Mouse (Mus musculus): ENCODE data around the gene Tuba8. TPM values are rescaled to one million over a fixed set of nuclear protein-coding genes. Genes with fewer than 3 reads are reported as not detected.

Gene Tuba8
- polyA plus RNA-seq, 1 experiment from 2014 or later, result 7.8 TPM

DNA sequence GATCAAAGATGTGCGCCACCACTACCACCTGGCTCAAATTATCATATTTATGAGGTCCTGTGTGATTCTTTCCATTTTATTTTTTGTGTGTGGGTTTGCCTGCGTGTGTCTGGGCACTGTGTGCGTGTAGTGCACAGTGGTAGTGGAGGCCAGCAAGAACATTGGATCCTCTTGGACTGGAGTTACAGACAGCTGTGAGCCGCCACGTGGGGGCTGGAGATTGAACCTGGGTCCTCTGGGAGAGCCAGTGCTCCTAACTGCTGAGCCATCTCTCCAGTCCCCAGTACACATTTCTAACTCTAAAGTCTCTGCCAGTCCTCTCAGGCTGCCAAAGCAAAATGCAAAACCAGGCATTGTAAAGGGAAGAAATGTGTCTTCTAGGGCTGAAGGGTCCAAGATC is 4.0 kb upstream of the Tuba8 start:
- no peak for ATAC-seq (ENCODE audit: borderline replicate concordance, extremely low read depth, low FRiP score, low TSS enrichment)
- Histone ChIP-seq H3K4me1 (peaks cover 18% of the 10 kb centered on the region), H3K27ac (no peak overlapping the region), H3K9me3 (no peaks in the 10 kb centered on the region), H3K36me3 (no peaks in the 10 kb centered on the region), H3K27me3 (peaks cover 21% of the 10 kb centered on the region), H3K4me2 (no peak overlapping the region), H3K9ac (no peak overlapping the region), H3K4me3 (no peak overlapping the region)
- 84% methylated on average over 5 of the region's 5 CpGs for WGBS

DNA sequence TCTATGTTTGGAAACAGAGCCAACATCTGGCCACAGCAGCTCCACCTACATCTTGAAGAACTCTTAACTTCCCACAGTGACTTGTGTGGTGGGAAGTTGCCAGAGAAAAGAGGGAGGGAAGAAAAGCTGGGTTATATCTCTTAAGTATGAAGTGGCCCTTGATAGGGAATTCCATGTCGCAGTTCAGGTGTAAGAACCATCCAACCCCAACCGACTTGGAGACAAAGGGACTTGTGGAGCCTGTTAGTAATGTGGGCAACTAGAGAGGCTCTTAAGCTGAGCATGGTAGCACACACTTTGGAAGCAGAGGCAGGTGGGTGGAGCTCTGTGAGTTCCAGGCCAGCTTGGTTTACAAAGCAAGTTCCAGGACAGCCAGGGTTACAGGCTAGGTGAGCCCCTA is 912 bp upstream of the Tuba8 start:
- peak; percentile 43 for ATAC-seq (ENCODE audit: borderline replicate concordance, extremely low read depth, low FRiP score, low TSS enrichment)
- Histone ChIP-seq H3K9ac (no peak overlapping the region), H3K36me3 (no peaks in the 10 kb centered on the region), H3K27me3 (peaks cover 26% of the 10 kb centered on the region), H3K27ac (peak overlapping the region; percentile 48), H3K9me3 (no peaks in the 10 kb centered on the region), H3K4me1 (peaks cover 34% of the 10 kb centered on the region), H3K4me2 (no peak overlapping the region), H3K4me3 (no peak overlapping the region)
- 59% methylated on average over 2 of the region's 2 CpGs for WGBS

DNA sequence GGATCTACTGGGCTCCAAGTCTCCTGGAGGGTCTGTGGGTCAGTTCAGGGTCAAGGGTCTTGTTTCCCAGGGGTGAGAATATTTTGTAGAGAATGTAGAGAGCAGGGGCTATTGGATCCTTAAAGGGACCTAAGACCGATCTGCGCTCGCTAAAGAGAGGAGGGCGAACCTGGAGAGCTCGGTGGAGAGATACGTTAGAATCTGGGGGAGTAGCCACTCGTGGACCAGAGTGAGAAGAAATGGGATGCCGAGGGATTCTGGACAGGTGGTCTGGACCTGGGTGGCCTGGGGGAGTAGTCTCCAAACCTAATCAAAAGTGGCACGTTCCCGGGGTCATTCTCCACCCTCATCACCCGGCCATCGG is 412 bp downstream of the Tuba8 start:
- peak overlapping the region; percentile 77 for H3K4me2 ChIP-seq
- no peaks in the 10 kb centered on the region for H3K36me3 ChIP-seq
- ATAC-seq (ENCODE audit: borderline replicate concordance, extremely low read depth, low FRiP score, low TSS enrichment), result no peak
- H3K4me3 ChIP-seq, result peak overlapping the region; percentile 43
- H3K9me3 ChIP-seq, result no peaks in the 10 kb centered on the region
- peaks cover 26% of the 10 kb centered on the region for H3K27me3 ChIP-seq
- H3K4me1 ChIP-seq, result peaks cover 44% of the 10 kb centered on the region
- H3K9ac ChIP-seq, result peak overlapping the region; percentile 43
- H3K27ac ChIP-seq, result peak overlapping the region; percentile 48
- WGBS, result under 1% methylated on average over 12 of the region's 12 CpGs

DNA sequence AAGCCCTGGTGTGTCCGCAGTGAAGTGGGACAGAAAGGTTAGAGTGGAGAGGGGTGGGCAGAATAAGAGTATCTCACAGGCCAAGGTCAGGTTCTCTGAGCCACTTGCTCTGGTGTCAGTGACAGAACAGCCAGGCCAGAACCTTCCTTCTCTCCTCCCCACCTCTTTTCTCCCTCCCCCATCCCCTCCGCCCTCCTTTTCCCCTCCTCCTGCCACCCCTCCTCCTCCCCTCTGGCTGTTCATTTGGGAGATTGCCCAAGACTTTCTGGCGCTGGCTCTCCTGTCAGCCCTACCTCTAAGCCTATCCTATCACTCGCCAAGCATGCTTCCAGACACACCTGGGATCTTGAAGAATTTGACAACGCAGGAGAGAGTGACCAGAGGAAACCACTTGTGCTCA is 1.2 kb downstream of the Tuba8 start:
- Histone ChIP-seq H3K4me2 (peak overlapping the region; percentile 77), H3K9me3 (no peaks in the 10 kb centered on the region), H3K4me3 (peak overlapping the region; percentile 43), H3K9ac (no peak overlapping the region; the same call in 1 of the 2 replicates), H3K36me3 (no peaks in the 10 kb centered on the region), H3K27me3 (peaks cover 30% of the 10 kb centered on the region), H3K27ac (peak overlapping the region; percentile 77), H3K4me1 (peaks cover 44% of the 10 kb centered on the region)
- ATAC-seq (ENCODE audit: borderline replicate concordance, extremely low read depth, low FRiP score, low TSS enrichment), result 0 out of 2 replicates have a peak, but pooled peaks have one; percentile 24
- WGBS, result 6% methylated on average over 4 of the region's 5 CpGs

DNA sequence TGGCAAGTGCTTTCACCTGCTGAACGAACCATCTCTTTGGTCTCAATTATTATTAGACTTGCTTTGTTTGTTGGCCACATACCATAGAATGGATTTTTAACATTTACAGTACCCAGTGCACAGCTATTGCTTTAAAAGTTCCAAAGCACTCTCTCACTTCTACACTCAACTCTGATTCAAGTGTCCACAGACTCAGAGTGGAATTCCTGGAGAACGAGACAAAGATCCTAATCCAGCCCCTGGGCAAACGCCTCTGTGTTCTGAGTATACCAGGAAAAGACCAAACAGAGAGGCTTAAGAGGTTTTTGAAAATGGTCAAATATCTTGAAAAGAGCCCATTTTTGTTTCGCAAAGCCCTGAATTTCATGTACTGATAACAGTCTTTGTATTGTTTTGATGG is 2.5 kb downstream of the Tuba8 start:
- Histone ChIP-seq H3K36me3 (no peaks in the 10 kb centered on the region), H3K27ac (peak overlapping the region; percentile 77), H3K4me1 (peaks cover 44% of the 10 kb centered on the region), H3K4me2 (no peak overlapping the region), H3K9ac (no peak overlapping the region), H3K27me3 (peaks cover 30% of the 10 kb centered on the region), H3K4me3 (no peak overlapping the region), H3K9me3 (no peaks in the 10 kb centered on the region)
- no peak for ATAC-seq (ENCODE audit: borderline replicate concordance, extremely low read depth, low FRiP score, low TSS enrichment)
- 68% methylated on average over 4 of the region's 4 CpGs for WGBS

DNA sequence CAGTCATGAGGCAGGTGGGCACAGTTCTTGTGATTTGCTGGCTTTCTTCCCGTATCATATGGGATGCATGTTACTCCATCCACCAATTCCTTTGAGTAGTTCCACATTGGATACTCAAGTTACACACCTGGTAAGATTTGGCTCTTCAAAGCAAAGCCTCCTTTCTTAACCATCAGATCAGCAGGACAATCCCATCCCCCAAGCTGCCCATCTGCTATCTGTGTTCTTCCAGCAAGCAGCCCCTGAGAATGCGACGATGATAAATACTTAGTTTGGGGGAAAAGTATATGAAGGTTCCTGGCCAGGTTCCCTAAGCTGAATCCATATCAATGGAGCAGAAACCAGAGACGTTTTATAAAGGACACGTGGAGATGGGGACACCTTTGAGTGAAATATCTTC is 3.7 kb downstream of the Tuba8 start:
- Histone ChIP-seq H3K9ac (no peak overlapping the region), H3K9me3 (no peaks in the 10 kb centered on the region), H3K4me1 (peaks cover 44% of the 10 kb centered on the region), H3K4me3 (no peak overlapping the region), H3K36me3 (no peaks in the 10 kb centered on the region), H3K27me3 (peaks cover 30% of the 10 kb centered on the region), H3K4me2 (no peak overlapping the region), H3K27ac (no peak overlapping the region)
- WGBS, result 74% methylated on average over 5 of the region's 5 CpGs
- no peak for ATAC-seq (ENCODE audit: borderline replicate concordance, extremely low read depth, low FRiP score, low TSS enrichment)

DNA sequence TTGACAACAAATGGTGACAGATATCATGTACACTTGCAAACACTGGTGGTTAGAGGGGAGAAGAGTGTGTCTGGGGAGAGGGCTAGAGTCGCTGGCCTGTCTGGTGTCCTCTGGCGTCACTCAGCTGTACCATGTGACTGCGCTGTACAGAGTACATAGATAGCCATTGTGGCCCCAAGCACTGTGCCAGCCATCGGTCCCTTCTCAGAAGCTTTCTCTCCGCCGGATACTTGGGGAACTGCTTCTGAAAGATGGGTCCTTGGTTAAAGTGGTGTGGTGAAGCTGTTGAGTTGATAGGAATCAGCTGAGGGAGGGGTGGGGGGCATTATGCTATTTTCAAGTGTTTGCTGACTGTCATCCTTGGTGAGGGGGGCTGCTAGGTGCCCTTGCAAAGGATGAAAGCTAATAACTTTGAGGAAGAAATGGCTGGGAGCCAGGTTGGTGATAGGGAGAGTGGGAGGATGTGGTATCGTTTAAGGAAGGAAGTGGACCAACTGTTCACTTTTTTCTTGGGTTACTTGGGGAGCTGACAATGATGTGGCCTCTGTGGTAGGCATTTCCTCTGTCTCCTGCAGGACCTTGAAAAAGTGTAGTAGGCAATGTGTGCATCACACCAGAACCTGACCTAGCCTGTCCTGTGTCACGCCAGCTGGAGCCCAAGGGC is 4.3 kb downstream of the Tuba8 start:
- Histone ChIP-seq H3K4me2 (no peak overlapping the region), H3K4me1 (peaks cover 43% of the 10 kb centered on the region), H3K27ac (no peak overlapping the region), H3K36me3 (no peaks in the 10 kb centered on the region), H3K9me3 (no peaks in the 10 kb centered on the region), H3K4me3 (no peak overlapping the region), H3K9ac (no peak overlapping the region), H3K27me3 (peaks cover 26% of the 10 kb centered on the region)
- ATAC-seq (ENCODE audit: borderline replicate concordance, extremely low read depth, low FRiP score, low TSS enrichment), result no peak
- 66% methylated on average over 8 of the region's 8 CpGs for WGBS

DNA sequence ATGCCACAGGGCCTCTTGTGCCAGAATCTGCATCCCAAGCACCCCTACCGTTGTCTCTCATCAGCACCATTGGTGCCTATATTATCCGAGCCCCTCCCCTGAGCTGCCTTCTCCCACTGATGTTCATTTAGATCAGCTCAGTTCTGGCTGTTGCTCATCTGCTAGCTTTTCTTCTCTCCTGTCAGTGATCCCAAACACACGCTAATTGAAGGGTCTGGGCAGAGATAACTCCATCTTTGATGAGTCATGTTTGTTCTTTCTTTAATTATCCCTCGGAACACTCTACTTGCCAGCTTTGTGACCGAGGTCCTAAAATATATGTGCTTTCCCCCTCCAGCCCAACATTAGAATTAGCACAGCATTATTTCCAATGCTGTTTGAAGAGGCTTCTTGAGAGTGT is 4.8 kb downstream of the Tuba8 start:
- H3K4me3 ChIP-seq, result no peak overlapping the region
- WGBS, result 53% methylated on average over 5 of the region's 5 CpGs
- peaks cover 20% of the 10 kb centered on the region for H3K27me3 ChIP-seq
- ATAC-seq (ENCODE audit: borderline replicate concordance, extremely low read depth, low FRiP score, low TSS enrichment), result no peak
- H3K4me1 ChIP-seq, result peaks cover 38% of the 10 kb centered on the region
- no peak overlapping the region for H3K27ac ChIP-seq
- H3K36me3 ChIP-seq, result no peaks in the 10 kb centered on the region
- no peak overlapping the region for H3K9ac ChIP-seq
- H3K4me2 ChIP-seq, result no peak overlapping the region
- no peaks in the 10 kb centered on the region for H3K9me3 ChIP-seq

DNA sequence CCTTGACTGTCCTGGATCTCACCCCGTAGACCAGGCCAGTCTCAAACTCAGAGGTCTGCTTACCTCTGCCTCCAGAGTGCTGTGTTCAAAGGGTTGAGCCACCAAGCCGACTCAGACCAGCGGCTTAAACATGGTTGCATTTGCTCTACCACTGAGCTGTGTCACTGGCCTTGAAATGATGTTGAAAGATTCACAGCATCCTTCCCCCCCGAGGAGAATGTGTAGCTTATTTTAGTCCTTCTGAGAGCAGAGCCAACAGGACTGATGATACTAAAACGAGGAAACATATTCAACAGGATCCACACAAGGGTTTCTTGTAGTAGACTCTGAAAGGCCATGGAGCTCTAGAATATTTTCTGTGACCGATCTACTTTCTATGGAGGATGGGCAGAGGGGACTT is 5.4 kb downstream of the Tuba8 start:
- Histone ChIP-seq H3K9me3 (no peaks in the 10 kb centered on the region), H3K4me2 (no peak overlapping the region), H3K27ac (no peak overlapping the region), H3K27me3 (peaks cover 15% of the 10 kb centered on the region; the same call in 1 of the 2 replicates), H3K36me3 (no peaks in the 10 kb centered on the region), H3K4me3 (no peak overlapping the region), H3K9ac (no peak overlapping the region), H3K4me1 (peaks cover 32% of the 10 kb centered on the region)
- ATAC-seq (ENCODE audit: borderline replicate concordance, extremely low read depth, low FRiP score, low TSS enrichment), result no peak
- 74% methylated on average over 6 of the region's 6 CpGs for WGBS

DNA sequence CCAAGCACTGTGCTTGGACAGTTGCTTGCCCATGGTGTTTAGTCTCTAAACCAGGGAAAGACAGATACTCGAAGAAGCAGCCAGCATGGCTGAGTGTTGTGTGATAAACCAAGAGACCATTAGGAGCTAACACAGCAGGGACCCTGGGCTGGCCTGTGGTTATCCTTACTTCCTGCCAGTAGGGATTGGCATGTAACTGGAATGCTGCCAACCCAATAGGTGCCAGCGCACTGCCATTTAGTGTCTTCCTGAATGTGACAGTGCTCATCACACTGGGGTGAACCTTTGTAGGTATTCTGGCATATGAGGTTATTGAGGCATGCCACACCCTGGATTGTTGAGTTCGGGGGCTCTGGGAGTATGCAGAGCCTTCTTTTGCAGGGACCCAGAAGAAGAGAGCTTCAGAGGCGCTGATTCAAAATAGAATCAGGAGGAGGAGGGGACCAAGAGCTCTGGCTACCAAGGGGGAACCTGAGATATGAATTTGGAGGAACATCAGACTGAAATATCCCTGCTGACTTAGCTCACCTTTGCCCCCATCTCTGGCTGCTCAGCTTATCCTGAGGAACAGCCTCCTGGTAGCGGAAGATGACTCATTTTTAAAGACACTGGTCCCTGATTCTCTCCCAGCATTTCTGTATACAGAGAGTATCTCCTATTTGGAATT is 6.2 kb downstream of the Tuba8 start:
- Histone ChIP-seq H3K4me2 (no peak overlapping the region), H3K27ac (no peak overlapping the region), H3K4me1 (peaks cover 24% of the 10 kb centered on the region), H3K9me3 (no peaks in the 10 kb centered on the region), H3K36me3 (no peaks in the 10 kb centered on the region), H3K9ac (no peak overlapping the region), H3K4me3 (no peak overlapping the region), H3K27me3 (0 out of 2 replicates have a peak, but pooled peaks cover 6% of the 10 kb centered on the region)
- no peak for ATAC-seq (ENCODE audit: borderline replicate concordance, extremely low read depth, low FRiP score, low TSS enrichment)
- WGBS, result 71% methylated on average over 5 of the region's 5 CpGs

DNA sequence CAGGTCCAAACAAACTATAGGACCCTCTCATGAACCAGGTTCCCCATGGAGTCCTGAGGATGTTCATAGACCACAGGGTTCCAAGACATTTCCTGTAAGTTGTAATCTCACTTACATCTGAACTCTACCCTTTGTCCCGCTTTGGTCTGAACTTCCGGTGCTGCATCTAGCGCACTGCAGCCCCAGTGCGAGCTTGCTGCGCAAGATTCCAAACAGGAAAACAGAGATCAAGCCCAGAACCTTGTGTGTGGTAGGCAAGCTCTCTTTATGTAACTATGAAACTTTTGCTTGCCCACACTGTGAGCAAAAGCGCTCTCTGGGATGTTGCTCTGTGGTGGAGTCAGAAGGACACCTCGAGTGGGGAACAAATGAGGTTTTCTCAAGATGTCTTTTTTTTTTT is 7.5 kb downstream of the Tuba8 start:
- 0 out of 2 replicates have a peak, but pooled peaks cover 2% of the 10 kb centered on the region for H3K36me3 ChIP-seq
- H3K4me3 ChIP-seq, result no peak overlapping the region
- 82% methylated on average over 7 of the region's 7 CpGs for WGBS
- 0 out of 2 replicates have a peak, but pooled peaks cover 4% of the 10 kb centered on the region for H3K27me3 ChIP-seq
- no peaks in the 10 kb centered on the region for H3K9me3 ChIP-seq
- H3K27ac ChIP-seq, result no peak overlapping the region
- no peak for ATAC-seq (ENCODE audit: borderline replicate concordance, extremely low read depth, low FRiP score, low TSS enrichment)
- H3K4me2 ChIP-seq, result no peak overlapping the region
- peaks cover 20% of the 10 kb centered on the region for H3K4me1 ChIP-seq
- H3K9ac ChIP-seq, result no peak overlapping the region

DNA sequence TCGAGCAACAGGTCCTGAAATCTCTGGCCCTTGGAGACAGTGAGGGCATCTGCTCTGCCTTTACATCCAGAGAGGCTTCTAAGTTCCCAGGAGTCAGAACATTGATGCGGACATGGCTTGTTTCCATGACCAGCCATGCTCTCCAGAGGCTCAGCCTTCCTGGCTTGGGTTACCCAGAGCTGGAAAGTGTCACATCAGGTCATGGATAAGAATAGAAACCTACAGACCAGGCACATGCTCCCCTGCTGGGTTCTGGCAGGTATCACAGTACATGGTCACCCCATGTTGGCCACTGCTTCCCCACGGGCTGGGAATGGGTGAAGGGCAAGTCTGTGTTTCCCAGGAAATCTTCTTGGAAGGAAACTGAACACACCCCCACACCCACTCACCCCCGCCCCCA is 8.9 kb downstream of the Tuba8 start:
- Histone ChIP-seq H3K27ac (no peak overlapping the region), H3K9ac (no peak overlapping the region), H3K4me2 (no peak overlapping the region), H3K9me3 (no peaks in the 10 kb centered on the region), H3K4me1 (peaks cover 11% of the 10 kb centered on the region), H3K4me3 (no peak overlapping the region), H3K36me3 (0 out of 2 replicates have a peak, but pooled peaks cover 4% of the 10 kb centered on the region), H3K27me3 (0 out of 2 replicates have a peak, but pooled peaks cover 4% of the 10 kb centered on the region)
- no peak for ATAC-seq (ENCODE audit: borderline replicate concordance, extremely low read depth, low FRiP score, low TSS enrichment)
- 68% methylated on average over 4 of the region's 4 CpGs for WGBS

Data from lung, embryonic 15.5 days (tissue).